Mouse (Mus musculus) hindbrain, postnatal 0 days (tissue): ENCODE measurements around the gene Iyd. TPM values are rescaled to one million over a fixed set of nuclear protein-coding genes. Genes with fewer than 3 reads are reported as not detected.
A peak's percentile ranks its signal among the peaks of the same experiment; 100 is the strongest.

Experiments
- ATAC-seq: fragments of 200-750 bp; cut with Nextera tagmentation; 2 replicates; pipeline ENCODE4 v1.8.0; 2017; ENCODE audit warnings: mild to moderate bottlenecking, moderate TSS enrichment, moderate library complexity
- DNase-seq: peaks from one replicate; pipeline ENCODE4 v3.0.0-alpha.2; 2015; ENCODE audit warnings: low spot score
- H3K27ac ChIP-seq: fragments of 300-500 bp; sonication (generic); 2 replicates; pipeline ENCODE4 v1.5.1; 2014; ENCODE audit warnings: mild to moderate bottlenecking
- H3K27me3 ChIP-seq: fragments of 300-500 bp; sonication (generic); 2 replicates; pipeline ENCODE4 v1.6.1; 2014; ENCODE audit warnings: low read length, mixed read lengths; ENCODE audit not compliant: insufficient read depth
- H3K36me3 ChIP-seq: fragments of 300-500 bp; sonication (generic); 2 replicates; pipeline ENCODE4 v1.6.1; 2014; ENCODE audit warnings: low read length, mixed read lengths; ENCODE audit not compliant: insufficient read depth
- H3K4me1 ChIP-seq: fragments of 300-500 bp; sonication (generic); 2 replicates; pipeline ENCODE4 v1.6.1; 2014; ENCODE audit warnings: antibody characterized with exemption, low read length, mixed read lengths; ENCODE audit not compliant: insufficient read depth
- H3K4me2 ChIP-seq: fragments of 300-500 bp; sonication (generic); 2 replicates; pipeline ENCODE4 v1.6.1; 2014; ENCODE audit warnings: low read depth, mild to moderate bottlenecking, low read length, moderate library complexity, mixed read lengths
- H3K4me3 ChIP-seq: fragments of 300-500 bp; sonication (generic); 2 replicates; pipeline ENCODE4 v1.5.1; 2014; ENCODE audit warnings: low read length
- H3K9ac ChIP-seq: fragments of 300-500 bp; sonication (generic); replicated peaks from 2 replicates; pipeline ENCODE4 v1.6.1; 2014; ENCODE audit warnings: mild to moderate bottlenecking, low read length, moderate library complexity, mixed read lengths
- H3K9me3 ChIP-seq: fragments of 300-500 bp; sonication (generic); 2 replicates; pipeline ENCODE4 v1.6.1; 2016; ENCODE audit warnings: low read length, mixed read lengths
- CTCF ChIP-seq: IDR thresholded peaks from 2 replicates; pipeline ENCODE4 v1.5.1; 2016; ENCODE audit warnings: antibody characterized with exemption, control low read depth, low read depth
- WGBS: fragments of 180-500 bp; shearing (Covaris S2); extraction: QIAGEN DNeasy Blood & Tissue Kit; methylation state at CpG from one replicate; pipeline ENCODE4 v1.1.7; 2014; 5-methylcytosine and 5-hydroxymethylcytosine counted together
- polyA plus RNA-seq: library from polyadenylated mRNA; unstranded; fragments of >200 nt; fragmentation: Nextera tagmentation; extraction: Ambion mirVana; gene quantifications from 2 replicates; pipeline ENCODE4 v1.2.1, GENCODE M21; 2015
- total RNA-seq: library from RNA; depleted of rRNA; stranded (reverse); fragments of >200 nt; gene quantifications from 2 replicates; pipeline ENCODE4 v1.2.3, GENCODE M21; 2014

Gene Iyd
- total and polyA plus RNA-seq, 2 experiments from 2014 or later: 0.47 to 0.76 TPM

GRCm38 (mm10) chr10:3509663-3510277, 30.3 kb upstream of the Iyd start:
- Histone ChIP-seq H3K36me3 (no peaks in the 10 kb centered on the region), H3K9ac (no peak overlapping the region), H3K4me1 (peaks cover 10% of the 10 kb centered on the region; the same call in 1 of the 2 replicates), H3K27me3 (no peaks in the 10 kb centered on the region), H3K9me3 (no peaks in the 10 kb centered on the region), H3K4me2 (no peak overlapping the region), H3K4me3 (no peak overlapping the region), H3K27ac (no peak overlapping the region)
- WGBS: 33% methylated on average over 7 of the region's 7 CpGs
- TF ChIP-seq CTCF: no peak
- ATAC-seq (peak; percentile 56), DNase-seq (peak; percentile 71)

DNA sequence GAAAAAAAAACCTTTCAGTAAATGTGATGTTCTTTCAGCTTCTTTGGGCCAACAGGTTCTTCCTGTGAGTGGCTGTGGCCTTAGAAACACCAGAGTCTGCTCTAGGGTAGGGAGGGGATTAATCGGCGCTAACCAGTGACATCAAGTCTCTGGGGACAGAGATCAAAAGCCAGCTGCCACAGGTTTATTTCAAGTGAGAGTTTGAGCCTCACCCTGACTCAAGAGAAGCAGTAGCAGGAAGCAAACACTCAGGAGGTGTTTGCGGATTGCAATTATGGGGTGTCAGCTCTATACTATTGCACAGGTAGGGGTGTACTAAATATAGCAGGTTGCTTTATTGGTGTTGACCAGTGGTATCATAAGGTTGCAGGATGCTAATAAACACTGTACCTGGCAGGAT, 29.6 kb upstream of the Iyd start:
- no peaks in the 10 kb centered on the region for H3K27me3 ChIP-seq
- H3K36me3 ChIP-seq: no peaks in the 10 kb centered on the region
- DNase-seq (no peak), ATAC-seq (no peak)
- H3K4me3 ChIP-seq: no peak overlapping the region
- no peak overlapping the region for H3K4me2 ChIP-seq
- WGBS: 68% methylated on average over 3 of the region's 3 CpGs
- no peaks in the 10 kb centered on the region for H3K9me3 ChIP-seq
- peaks cover 10% of the 10 kb centered on the region; the same call in 1 of the 2 replicates for H3K4me1 ChIP-seq
- TF ChIP-seq CTCF: no peak
- H3K27ac ChIP-seq: no peak overlapping the region
- no peak overlapping the region for H3K9ac ChIP-seq

DNA sequence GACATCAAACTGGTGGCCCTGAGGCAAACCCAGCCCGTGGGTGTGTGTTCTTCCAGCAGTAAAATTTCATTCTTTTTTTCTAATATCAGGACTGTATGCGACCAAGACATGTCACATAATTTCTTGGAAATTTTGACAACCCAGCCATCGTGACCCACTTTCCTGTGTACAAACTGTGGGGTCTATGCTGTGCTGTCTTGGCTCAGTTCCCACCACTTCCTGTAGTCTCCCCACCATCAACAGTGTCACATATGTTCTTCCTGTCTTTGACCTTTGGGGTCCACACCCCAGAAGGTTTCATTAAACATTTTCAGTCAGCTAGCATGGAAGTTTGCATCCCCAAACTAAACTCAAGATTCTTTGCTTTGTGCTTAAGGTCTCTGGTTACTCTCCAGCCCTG, 28.6 kb upstream of the Iyd start:
- TF ChIP-seq CTCF: no peak
- Histone ChIP-seq H3K4me1 (peaks cover 10% of the 10 kb centered on the region; the same call in 1 of the 2 replicates), H3K27me3 (no peaks in the 10 kb centered on the region), H3K36me3 (no peaks in the 10 kb centered on the region), H3K4me3 (no peak overlapping the region), H3K27ac (no peak overlapping the region), H3K9me3 (no peaks in the 10 kb centered on the region), H3K4me2 (no peak overlapping the region), H3K9ac (no peak overlapping the region)
- DNase-seq (no peak), ATAC-seq (no peak)
- 71% methylated on average over 3 of the region's 3 CpGs for WGBS

DNA sequence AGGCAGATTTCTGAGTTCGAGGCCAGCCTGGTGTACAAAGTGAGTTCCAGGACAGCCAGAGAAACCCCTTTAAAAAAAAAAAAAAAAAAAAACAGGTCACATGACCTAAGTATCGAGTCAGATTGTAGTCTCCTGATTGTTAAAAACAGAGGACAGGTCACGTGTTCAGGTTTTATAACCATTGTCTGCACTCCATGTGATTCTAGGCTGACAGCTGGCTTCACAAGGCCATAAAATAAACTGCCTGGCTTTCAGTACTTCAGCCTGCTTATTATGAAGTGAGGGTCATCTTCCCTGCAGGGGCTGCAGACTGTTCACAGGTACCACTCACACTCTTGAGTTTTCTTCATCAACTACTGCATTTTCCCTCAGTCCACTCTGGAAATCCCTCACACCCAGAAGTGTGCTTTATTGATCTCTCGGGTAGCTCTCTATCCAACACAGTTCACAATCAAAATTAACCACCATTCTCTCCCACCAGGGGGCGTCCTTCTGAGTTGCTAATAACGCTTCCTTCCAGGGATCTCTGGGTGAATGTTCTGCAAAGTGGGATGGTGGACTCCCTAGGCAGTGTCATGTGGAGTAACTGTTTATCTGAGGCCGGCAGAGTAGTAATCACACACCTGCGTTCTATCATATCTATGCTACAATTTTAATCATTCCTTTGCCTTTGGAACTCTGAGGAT, 27.3 kb upstream of the Iyd start:
- ATAC-seq (no peak), DNase-seq (no peak)
- WGBS: 74% methylated on average over 8 of the region's 8 CpGs
- peaks cover 10% of the 10 kb centered on the region; the same call in 1 of the 2 replicates for H3K4me1 ChIP-seq
- no peaks in the 10 kb centered on the region for H3K27me3 ChIP-seq
- H3K9ac ChIP-seq: no peak overlapping the region
- H3K4me3 ChIP-seq: no peak overlapping the region
- no peaks in the 10 kb centered on the region for H3K9me3 ChIP-seq
- H3K4me2 ChIP-seq: no peak overlapping the region
- no peaks in the 10 kb centered on the region for H3K36me3 ChIP-seq
- peak; percentile 45 for TF ChIP-seq CTCF
- no peak overlapping the region for H3K27ac ChIP-seq

DNA sequence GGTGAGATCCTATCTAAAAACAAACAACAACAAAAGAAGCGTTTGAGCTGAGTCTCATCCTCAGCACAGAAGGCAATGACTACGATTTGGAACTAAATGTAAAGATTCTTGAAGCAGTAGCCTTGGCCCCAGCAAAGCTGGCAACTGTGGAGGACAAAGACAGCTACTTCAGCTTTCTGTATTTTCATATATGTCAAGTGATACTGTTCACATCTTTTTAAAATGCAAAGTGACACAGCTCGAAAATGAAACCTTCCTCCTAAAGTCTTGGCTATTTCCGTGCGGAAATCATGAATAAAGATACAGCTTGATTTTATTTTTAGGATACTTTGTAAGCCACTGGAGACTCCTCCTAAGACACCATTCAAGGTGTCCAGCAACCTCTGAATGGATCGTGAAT, 26.1 kb upstream of the Iyd start:
- Histone ChIP-seq H3K9me3 (no peaks in the 10 kb centered on the region), H3K36me3 (no peaks in the 10 kb centered on the region), H3K4me1 (peaks cover 10% of the 10 kb centered on the region; the same call in 1 of the 2 replicates), H3K4me3 (no peak overlapping the region), H3K27me3 (no peaks in the 10 kb centered on the region), H3K4me2 (no peak overlapping the region), H3K27ac (no peak overlapping the region), H3K9ac (no peak overlapping the region)
- no peak for DNase-seq
- 76% methylated on average over 6 of the region's 6 CpGs for WGBS
- TF ChIP-seq CTCF: no peak
- no peak for ATAC-seq

DNA sequence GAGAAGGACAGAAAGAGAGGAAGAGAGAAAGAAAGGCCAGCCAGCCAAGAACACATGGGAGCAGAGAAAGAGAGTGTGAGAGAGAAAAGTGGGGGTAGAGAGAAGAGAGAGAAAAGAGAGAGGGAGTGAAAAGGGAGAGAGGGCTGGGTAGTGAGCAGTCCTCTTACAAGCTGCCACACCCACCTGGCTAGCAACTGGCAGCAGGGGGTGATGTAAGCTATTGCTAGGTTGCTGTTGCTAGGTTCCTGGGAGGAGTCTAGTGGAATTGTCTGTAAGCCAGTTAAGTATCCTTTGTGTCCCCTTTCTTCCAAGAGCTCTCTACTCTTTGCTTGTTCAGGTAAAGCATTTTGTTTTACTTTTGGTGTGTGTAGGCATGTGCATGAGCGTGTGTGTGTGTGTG, 25.4 kb upstream of the Iyd start:
- no peak for ATAC-seq
- no peaks in the 10 kb centered on the region for H3K9me3 ChIP-seq
- no peaks in the 10 kb centered on the region for H3K36me3 ChIP-seq
- 83% methylated on average over 1 of the region's 1 CpGs for WGBS
- no peak for DNase-seq
- TF ChIP-seq CTCF: no peak
- no peaks in the 10 kb centered on the region for H3K27me3 ChIP-seq
- H3K4me3 ChIP-seq: no peak overlapping the region
- no peak overlapping the region for H3K9ac ChIP-seq
- H3K27ac ChIP-seq: no peak overlapping the region
- H3K4me2 ChIP-seq: no peak overlapping the region
- H3K4me1 ChIP-seq: peaks cover 10% of the 10 kb centered on the region; the same call in 1 of the 2 replicates

- Histone ChIP-seq H3K4me3 (no peak overlapping the region), H3K4me2 (no peak overlapping the region), H3K9me3 (no peaks in the 10 kb centered on the region), H3K27me3 (no peaks in the 10 kb centered on the region), H3K4me1 (no peaks in the 10 kb centered on the region), H3K36me3 (no peaks in the 10 kb centered on the region), H3K27ac (no peak overlapping the region), H3K9ac (no peak overlapping the region)
- WGBS: 82% methylated on average over 6 of the region's 6 CpGs
- TF ChIP-seq CTCF: no peak
- DNase-seq (no peak), ATAC-seq (no peak)
These were observed 23.6 kb upstream of the Iyd start for GRCm38 (mm10) chr10:3516442-3516841.
